Mouse (Mus musculus): ENCODE data around the gene Sirt7.

DNA sequence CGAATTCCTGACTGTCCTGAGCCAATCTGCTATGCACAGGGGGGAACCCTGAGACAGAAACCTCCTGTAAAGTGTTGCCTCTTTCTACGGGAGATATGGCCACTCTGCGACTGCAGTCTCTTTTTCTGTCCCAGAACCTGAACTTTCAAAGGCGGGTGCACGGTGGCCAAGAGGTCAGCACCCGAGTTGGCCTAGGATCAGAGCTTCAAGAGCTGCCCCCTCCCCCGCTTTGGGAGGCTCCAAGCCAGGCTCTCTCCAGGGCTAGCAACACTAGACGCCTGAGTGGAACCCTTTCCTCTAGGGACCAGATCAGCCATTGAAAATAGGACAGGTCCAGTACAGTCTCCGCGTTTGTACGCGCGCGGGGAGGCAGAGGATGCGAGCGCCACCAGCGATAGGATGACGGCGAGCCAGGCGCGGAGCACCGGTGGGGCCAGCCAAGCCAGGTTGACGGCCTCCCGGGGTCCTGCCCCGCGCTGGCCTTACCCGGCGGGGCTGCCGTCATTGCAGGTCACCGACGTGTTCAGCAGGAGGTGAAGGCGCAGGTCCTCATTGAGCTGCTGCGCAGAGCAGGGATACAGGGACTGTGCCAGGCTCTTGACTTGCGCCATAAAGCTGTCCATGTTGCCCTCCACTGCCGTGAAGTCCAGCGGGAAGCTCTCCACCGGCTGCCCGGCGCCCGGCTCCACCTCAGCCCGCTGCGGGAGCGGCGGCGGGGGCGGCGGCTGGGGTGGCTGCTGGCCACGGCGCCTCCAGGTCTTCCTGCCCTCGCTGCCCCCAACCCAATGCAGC lies 34.7 kb upstream of the Sirt7 start:
- no peak for TF ChIP-seq CTCF (IDR thresholded peaks at IDR 0.05 in 2 of 3, conservative IDR thresholded peaks at IDR 0.05 in 1 of 3; ENCODE audit: control insufficient read depth in 1 of 3, insufficient read depth in 1 of 3, low read depth in 2 of 3, low read length in 3 of 3, poor library complexity in 1 of 3, severe bottlenecking in 1 of 3)
- TF ChIP-seq TAL1 (IDR thresholded peaks at IDR 0.05; ENCODE audit: low read length), result no peak
- no peak for TF ChIP-seq POLR2A (IDR thresholded peaks at IDR 0.05; ENCODE audit: control insufficient read depth in 1 of 2, insufficient read depth in 1 of 2, low read depth in 1 of 2, low read length in 2 of 2, poor library complexity in 1 of 2)
- TF ChIP-seq CHD1 (IDR thresholded peaks at IDR 0.05; ENCODE audit: low read depth, low read length), result no peak
- no peak for TF ChIP-seq MAFK (IDR thresholded peaks at IDR 0.05; ENCODE audit: borderline replicate concordance, low read depth, low read length)
- TF ChIP-seq E2F4 (IDR thresholded peaks at IDR 0.05; ENCODE audit: borderline replicate concordance, low read depth, low read length), result no peak
- no peak for TF ChIP-seq ZKSCAN1 (IDR thresholded peaks at IDR 0.05; ENCODE audit: low read depth, low read length)
- no peak for TF ChIP-seq EP300 (IDR thresholded peaks at IDR 0.05; ENCODE audit: low read depth in 1 of 2, low read length in 2 of 2)
- no peak for TF ChIP-seq POLR2AphosphoS2 (IDR thresholded peaks at IDR 0.05; ENCODE audit: low read length)
- no peak for TF ChIP-seq USF1 (IDR thresholded peaks at IDR 0.05; ENCODE audit: low read depth, low read length)
- no peak for TF ChIP-seq SIN3A (IDR thresholded peaks at IDR 0.05; ENCODE audit: low read length)
- no peak for TF ChIP-seq SMC3 (IDR thresholded peaks at IDR 0.05; ENCODE audit: low read depth, low read length)

Data from MEL (cell line).